Mouse (Mus musculus) hindbrain, postnatal 0 days (tissue): ENCODE measurements around the gene Itgb6. TPM values are rescaled to one million over a fixed set of nuclear protein-coding genes. Genes with fewer than 3 reads are reported as not detected.
A peak's percentile ranks its signal among the peaks of the same experiment; 100 is the strongest.

ENCODE experiments used
- ATAC-seq: fragments of 200-750 bp; cut with Nextera tagmentation; 2 replicates; pipeline ENCODE4 v1.8.0; 2017; ENCODE audit warnings: mild to moderate bottlenecking, moderate TSS enrichment, moderate library complexity
- DNase-seq: peaks from one replicate; pipeline ENCODE4 v3.0.0-alpha.2; 2015; ENCODE audit warnings: low spot score
- H3K27ac ChIP-seq: fragments of 300-500 bp; sonication (generic); 2 replicates; pipeline ENCODE4 v1.5.1; 2014; ENCODE audit warnings: mild to moderate bottlenecking
- H3K27me3 ChIP-seq: fragments of 300-500 bp; sonication (generic); 2 replicates; pipeline ENCODE4 v1.6.1; 2014; ENCODE audit warnings: low read length, mixed read lengths; ENCODE audit not compliant: insufficient read depth
- H3K36me3 ChIP-seq: fragments of 300-500 bp; sonication (generic); 2 replicates; pipeline ENCODE4 v1.6.1; 2014; ENCODE audit warnings: low read length, mixed read lengths; ENCODE audit not compliant: insufficient read depth
- H3K4me1 ChIP-seq: fragments of 300-500 bp; sonication (generic); 2 replicates; pipeline ENCODE4 v1.6.1; 2014; ENCODE audit warnings: antibody characterized with exemption, low read length, mixed read lengths; ENCODE audit not compliant: insufficient read depth
- H3K4me2 ChIP-seq: fragments of 300-500 bp; sonication (generic); 2 replicates; pipeline ENCODE4 v1.6.1; 2014; ENCODE audit warnings: low read depth, mild to moderate bottlenecking, low read length, moderate library complexity, mixed read lengths
- H3K4me3 ChIP-seq: fragments of 300-500 bp; sonication (generic); 2 replicates; pipeline ENCODE4 v1.5.1; 2014; ENCODE audit warnings: low read length
- H3K9ac ChIP-seq: fragments of 300-500 bp; sonication (generic); replicated peaks from 2 replicates; pipeline ENCODE4 v1.6.1; 2014; ENCODE audit warnings: mild to moderate bottlenecking, low read length, moderate library complexity, mixed read lengths
- H3K9me3 ChIP-seq: fragments of 300-500 bp; sonication (generic); 2 replicates; pipeline ENCODE4 v1.6.1; 2016; ENCODE audit warnings: low read length, mixed read lengths
- CTCF ChIP-seq: IDR thresholded peaks from 2 replicates; pipeline ENCODE4 v1.5.1; 2016; ENCODE audit warnings: antibody characterized with exemption, control low read depth, low read depth
- WGBS: fragments of 180-500 bp; shearing (Covaris S2); extraction: QIAGEN DNeasy Blood & Tissue Kit; methylation state at CpG from one replicate; pipeline ENCODE4 v1.1.7; 2014; 5-methylcytosine and 5-hydroxymethylcytosine counted together
- polyA plus RNA-seq: library from polyadenylated mRNA; unstranded; fragments of >200 nt; fragmentation: Nextera tagmentation; extraction: Ambion mirVana; gene quantifications from 2 replicates; pipeline ENCODE4 v1.2.1, GENCODE M21; 2015
- total RNA-seq: library from RNA; depleted of rRNA; stranded (reverse); fragments of >200 nt; gene quantifications from 2 replicates; pipeline ENCODE4 v1.2.3, GENCODE M21; 2014

Gene Itgb6
- total and polyA plus RNA-seq, 2 experiments from 2014 or later: 0.05 to 0.08 TPM

DNA sequence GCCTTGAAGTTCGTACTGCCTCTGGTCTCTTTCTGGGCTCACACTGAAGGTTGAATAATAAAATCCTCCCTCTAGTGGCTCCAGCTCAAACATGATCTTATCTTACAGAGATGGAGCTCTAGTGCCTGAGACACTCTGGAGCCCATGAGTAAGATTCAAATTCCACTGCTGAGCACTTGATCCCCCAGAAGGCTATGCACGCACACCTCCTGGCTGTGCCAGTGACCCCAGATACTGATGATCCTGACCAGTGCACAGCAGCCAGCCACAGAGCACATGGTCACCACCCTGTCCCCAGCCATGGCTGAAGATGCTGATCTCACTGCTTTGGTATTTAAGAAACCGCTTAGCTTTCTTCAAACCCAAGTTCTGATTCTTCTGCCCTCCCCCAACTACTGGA, 25.1 kb upstream of the Itgb6 start:
- 74% methylated on average over 3 of the region's 3 CpGs for WGBS
- Histone ChIP-seq H3K27ac (no peak overlapping the region), H3K36me3 (no peaks in the 10 kb centered on the region), H3K9me3 (no peaks in the 10 kb centered on the region), H3K4me3 (no peak overlapping the region), H3K4me2 (no peak overlapping the region), H3K4me1 (no peaks in the 10 kb centered on the region), H3K9ac (no peak overlapping the region), H3K27me3 (no peaks in the 10 kb centered on the region)
- no peak for TF ChIP-seq CTCF
- ATAC-seq (peak; percentile 52; the same call in 1 of the 2 replicates), DNase-seq (no peak)

DNA sequence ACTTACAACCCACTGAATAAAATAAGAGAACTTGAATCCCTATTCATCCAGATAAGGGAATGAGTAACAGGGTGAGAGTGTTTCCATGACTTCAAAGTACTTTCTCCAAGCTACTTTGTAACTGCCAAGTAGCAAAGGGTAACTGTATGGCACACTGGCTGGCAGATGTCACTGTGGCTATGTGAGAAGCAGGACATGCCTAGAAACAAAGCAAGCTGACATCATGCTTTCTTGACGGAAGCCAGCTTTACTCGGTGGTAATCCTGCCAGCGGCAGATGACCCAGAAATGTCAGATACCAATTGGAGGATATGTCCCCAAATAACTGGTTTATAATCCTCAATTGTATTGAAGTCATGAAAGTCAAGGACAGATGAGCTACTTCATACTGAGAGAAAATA, 22.2 kb upstream of the Itgb6 start:
- no peaks in the 10 kb centered on the region for H3K4me1 ChIP-seq
- no peaks in the 10 kb centered on the region for H3K27me3 ChIP-seq
- H3K9ac ChIP-seq: no peak overlapping the region
- ATAC-seq (peak; percentile 65), DNase-seq (peak; percentile 39)
- no peak overlapping the region for H3K4me2 ChIP-seq
- H3K4me3 ChIP-seq: no peak overlapping the region
- H3K27ac ChIP-seq: no peak overlapping the region
- TF ChIP-seq CTCF: no peak
- H3K36me3 ChIP-seq: no peaks in the 10 kb centered on the region
- no peaks in the 10 kb centered on the region for H3K9me3 ChIP-seq
- WGBS: 39% methylated on average over 3 of the region's 3 CpGs

DNA sequence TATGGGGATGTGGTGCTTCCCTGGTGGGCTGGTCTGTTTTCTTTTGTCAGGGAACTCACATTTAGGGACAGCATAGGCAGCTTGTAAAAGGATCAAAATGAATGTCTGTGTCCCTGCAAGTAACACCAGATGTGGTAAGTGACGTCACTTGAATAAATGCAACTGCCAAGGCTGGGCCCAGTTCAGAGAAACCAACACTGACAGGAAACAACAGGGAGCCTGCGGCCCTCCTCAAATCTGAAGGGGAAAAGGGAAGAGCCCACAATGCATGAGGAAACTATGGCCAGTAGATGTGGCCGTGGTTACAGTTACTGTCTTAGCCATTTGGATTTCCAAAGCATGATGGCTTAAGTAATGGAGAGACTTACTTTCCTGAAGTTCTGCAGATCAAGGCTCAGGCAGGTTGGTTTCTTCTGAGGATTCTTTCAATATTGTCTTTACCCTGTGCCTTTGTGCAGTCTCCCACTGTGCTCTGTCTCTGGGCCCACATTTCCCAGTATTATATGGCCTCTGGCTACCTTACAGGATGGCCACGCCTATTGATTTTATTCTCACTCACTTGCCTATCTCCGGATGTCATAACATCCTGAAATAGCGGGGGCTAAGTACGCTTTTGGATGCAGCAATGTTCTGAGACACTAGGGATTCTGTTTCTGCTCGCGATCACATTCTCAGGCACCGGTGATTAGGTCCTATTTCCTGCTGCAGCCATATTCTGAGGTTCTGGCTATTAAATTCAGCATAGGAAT, 17.1 kb upstream of the Itgb6 start:
- DNase-seq: no peak
- WGBS: 78% methylated on average over 10 of the region's 10 CpGs
- ATAC-seq: no peak
- no peak overlapping the region for H3K4me3 ChIP-seq
- no peaks in the 10 kb centered on the region for H3K4me1 ChIP-seq
- H3K27me3 ChIP-seq: no peaks in the 10 kb centered on the region
- no peaks in the 10 kb centered on the region for H3K36me3 ChIP-seq
- TF ChIP-seq CTCF: no peak
- no peak overlapping the region for H3K9ac ChIP-seq
- H3K27ac ChIP-seq: no peak overlapping the region
- no peak overlapping the region for H3K4me2 ChIP-seq
- no peaks in the 10 kb centered on the region for H3K9me3 ChIP-seq

DNA sequence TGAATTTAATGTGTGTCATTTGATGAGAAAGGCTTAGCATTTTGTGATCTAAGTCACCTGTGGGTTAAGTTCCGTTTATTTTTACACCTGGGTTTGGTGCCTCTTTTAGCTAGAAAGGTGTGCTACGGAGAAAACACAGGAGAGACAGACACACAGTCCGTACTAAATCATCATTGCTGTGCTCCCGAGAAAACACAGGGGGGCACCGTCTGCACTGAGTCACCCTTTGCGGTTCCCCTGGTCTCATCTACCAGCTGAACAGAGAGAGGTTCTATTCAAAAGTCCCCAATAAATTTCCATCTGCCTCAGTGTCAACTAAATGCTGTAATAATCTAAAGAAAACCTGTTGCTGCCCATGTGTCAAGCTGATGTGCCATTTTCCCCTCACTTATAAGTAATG, 8.5 kb upstream of the Itgb6 start:
- Histone ChIP-seq H3K27me3 (no peaks in the 10 kb centered on the region), H3K27ac (no peak overlapping the region), H3K4me3 (no peak overlapping the region), H3K36me3 (no peaks in the 10 kb centered on the region), H3K9ac (no peak overlapping the region), H3K4me1 (no peaks in the 10 kb centered on the region), H3K9me3 (no peaks in the 10 kb centered on the region), H3K4me2 (no peak overlapping the region)
- WGBS: 54% methylated on average over 6 of the region's 6 CpGs
- TF ChIP-seq CTCF: no peak
- DNase-seq (no peak), ATAC-seq (no peak)

DNA sequence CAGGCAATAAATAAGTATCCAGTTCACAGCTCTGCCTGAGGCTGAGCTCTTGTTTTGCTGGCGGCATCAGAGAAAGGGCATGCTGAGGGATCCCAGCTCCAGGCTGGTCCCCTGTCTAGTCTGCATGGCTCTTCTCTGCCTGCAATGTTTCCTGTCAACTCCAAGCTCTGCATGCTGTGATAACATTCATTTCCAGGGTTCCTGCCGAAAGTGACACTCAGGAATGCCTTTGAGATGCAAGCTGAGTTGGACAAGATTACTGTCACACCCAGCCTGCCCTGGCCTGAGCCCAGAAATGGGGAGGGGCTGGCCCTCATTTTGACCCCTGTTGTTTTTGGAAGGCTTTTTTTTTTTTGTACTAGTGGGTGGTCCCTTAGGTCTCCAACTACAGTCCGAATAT, 7.6 kb upstream of the Itgb6 start:
- TF ChIP-seq CTCF: no peak
- H3K27me3 ChIP-seq: no peaks in the 10 kb centered on the region
- H3K9me3 ChIP-seq: no peaks in the 10 kb centered on the region
- no peak overlapping the region for H3K4me3 ChIP-seq
- 16% methylated on average over 3 of the region's 3 CpGs for WGBS
- ATAC-seq: peak; percentile 78
- H3K36me3 ChIP-seq: no peaks in the 10 kb centered on the region
- H3K4me1 ChIP-seq: no peaks in the 10 kb centered on the region
- H3K27ac ChIP-seq: no peak overlapping the region
- no peak overlapping the region for H3K4me2 ChIP-seq
- peak; percentile 45 for DNase-seq
- H3K9ac ChIP-seq: no peak overlapping the region

DNA sequence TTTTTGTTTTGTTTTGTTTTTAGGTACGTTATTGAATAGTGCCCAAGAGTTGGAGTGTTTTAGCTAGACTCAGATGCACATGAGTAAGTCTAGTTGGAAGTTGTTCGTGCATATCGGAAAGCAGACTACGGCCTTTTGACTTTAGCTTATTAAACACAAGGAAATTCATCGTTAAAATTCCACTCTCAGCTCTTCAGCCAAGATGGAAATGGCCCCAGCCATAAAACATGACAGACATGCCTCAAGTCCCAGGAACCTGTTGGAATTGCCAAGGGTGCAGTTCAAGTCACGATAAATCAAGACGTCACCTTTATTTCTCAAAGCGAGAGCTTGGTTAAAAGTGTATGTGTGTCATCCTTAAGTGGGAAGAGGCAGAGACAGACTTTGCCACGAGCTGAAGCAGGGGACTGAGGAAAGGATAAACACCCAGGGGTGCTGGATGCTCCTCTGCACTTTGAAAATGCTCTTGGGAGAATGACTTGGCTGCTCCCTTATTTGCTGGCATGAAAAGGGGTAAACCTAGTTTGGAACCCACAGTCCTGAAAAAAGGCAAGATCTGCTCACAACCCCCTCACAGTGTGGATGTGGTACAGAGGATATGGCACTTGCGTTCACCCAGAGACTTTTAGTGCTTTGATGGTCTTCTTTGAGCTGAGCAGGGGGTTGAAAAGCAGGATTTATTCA, 6.6 kb upstream of the Itgb6 start:
- Histone ChIP-seq H3K36me3 (no peaks in the 10 kb centered on the region), H3K4me2 (no peak overlapping the region), H3K4me3 (no peak overlapping the region), H3K27me3 (no peaks in the 10 kb centered on the region), H3K4me1 (no peaks in the 10 kb centered on the region), H3K9ac (no peak overlapping the region), H3K9me3 (no peaks in the 10 kb centered on the region), H3K27ac (no peak overlapping the region)
- 77% methylated on average over 10 of the region's 10 CpGs for WGBS
- DNase-seq (no peak), ATAC-seq (no peak)
- no peak for TF ChIP-seq CTCF

DNA sequence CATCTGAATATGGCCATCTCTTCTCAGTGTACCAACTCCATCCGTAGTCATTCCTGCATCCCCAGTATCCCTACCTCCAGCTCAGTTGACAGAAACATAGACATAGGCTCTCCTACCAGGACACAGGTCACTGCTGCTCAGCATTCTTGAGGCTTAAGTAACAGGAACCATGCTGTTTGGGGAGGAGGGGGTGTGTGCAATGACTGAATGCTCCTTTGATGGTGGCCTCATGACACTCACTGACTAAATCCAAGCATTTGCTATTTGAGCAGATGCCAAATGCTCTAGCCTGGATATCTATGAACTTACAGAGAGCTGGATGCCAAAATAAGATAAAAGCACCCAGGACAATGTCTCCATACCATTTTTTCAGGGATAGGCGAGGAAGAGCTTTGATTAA, 2.2 kb upstream of the Itgb6 start:
- H3K27me3 ChIP-seq: no peaks in the 10 kb centered on the region
- no peak overlapping the region for H3K9ac ChIP-seq
- WGBS: 82% methylated on average over 2 of the region's 2 CpGs
- TF ChIP-seq CTCF: no peak
- no peak for DNase-seq
- ATAC-seq: no peak
- H3K9me3 ChIP-seq: no peaks in the 10 kb centered on the region
- no peak overlapping the region for H3K4me2 ChIP-seq
- H3K4me1 ChIP-seq: no peaks in the 10 kb centered on the region
- no peak overlapping the region for H3K4me3 ChIP-seq
- H3K36me3 ChIP-seq: no peaks in the 10 kb centered on the region
- no peak overlapping the region for H3K27ac ChIP-seq
